Mouse (Mus musculus) lung, adult 2 months (tissue): Measurements from ENCODE around the gene Ppp6r3.

ENCODE experiments used
- CTCF ChIP-seq: fragments of 200-500 bp; IDR thresholded peaks from 2 replicates; pipeline ENCODE4 v1.5.1; 2011; ENCODE audit warnings: mild to moderate bottlenecking, low read length, control low read depth; ENCODE audit not compliant: insufficient read depth
- POLR2A ChIP-seq: fragments of 200-500 bp; IDR thresholded peaks from 2 replicates; pipeline ENCODE4 v1.6.1; 2011; ENCODE audit warnings: low read depth, mild to moderate bottlenecking, control low read depth, low read length, borderline replicate concordance; ENCODE audit errors: extremely low read depth

- TF ChIP-seq POLR2A (no peak), CTCF (no peak)
Measured at GRCm38 (mm10) chr19:3434641-3435040, 140.9 kb downstream of the Ppp6r3 start.
